Mouse (Mus musculus): ENCODE data around the gene Glud1. TPM values are rescaled to one million over a fixed set of nuclear protein-coding genes. Genes with fewer than 3 reads are reported as not detected.

Glud1 gene
- polyA plus RNA-seq, 1 experiment: 41.8 TPM

- Histone ChIP-seq H3K4me1 (ENCODE audit: control insufficient read depth, insufficient read depth, low read length) (no peaks in the 10 kb centered on the region), H3K4me3 (replicated peaks; ENCODE audit: control insufficient read depth, low read depth, low read length) (no peak overlapping the region), H3K27ac (ENCODE audit: control insufficient read depth, insufficient read depth, low read depth, low read length, poor library complexity) (no peak overlapping the region)
- TF ChIP-seq CTCF (IDR thresholded peaks at IDR 0.05; ENCODE audit: control insufficient read depth, insufficient read depth, low read length): no peak
- TF ChIP-seq POLR2A (IDR thresholded peaks at IDR 0.05; ENCODE audit: borderline replicate concordance, control insufficient read depth, low read depth, low read length): no peak
- 44% methylated on average over 2 of the region's 2 CpGs for WGBS
Measured at GRCm38 (mm10) chr14:34288396-34288795, 22.1 kb upstream of the Glud1 start.

DNA sequence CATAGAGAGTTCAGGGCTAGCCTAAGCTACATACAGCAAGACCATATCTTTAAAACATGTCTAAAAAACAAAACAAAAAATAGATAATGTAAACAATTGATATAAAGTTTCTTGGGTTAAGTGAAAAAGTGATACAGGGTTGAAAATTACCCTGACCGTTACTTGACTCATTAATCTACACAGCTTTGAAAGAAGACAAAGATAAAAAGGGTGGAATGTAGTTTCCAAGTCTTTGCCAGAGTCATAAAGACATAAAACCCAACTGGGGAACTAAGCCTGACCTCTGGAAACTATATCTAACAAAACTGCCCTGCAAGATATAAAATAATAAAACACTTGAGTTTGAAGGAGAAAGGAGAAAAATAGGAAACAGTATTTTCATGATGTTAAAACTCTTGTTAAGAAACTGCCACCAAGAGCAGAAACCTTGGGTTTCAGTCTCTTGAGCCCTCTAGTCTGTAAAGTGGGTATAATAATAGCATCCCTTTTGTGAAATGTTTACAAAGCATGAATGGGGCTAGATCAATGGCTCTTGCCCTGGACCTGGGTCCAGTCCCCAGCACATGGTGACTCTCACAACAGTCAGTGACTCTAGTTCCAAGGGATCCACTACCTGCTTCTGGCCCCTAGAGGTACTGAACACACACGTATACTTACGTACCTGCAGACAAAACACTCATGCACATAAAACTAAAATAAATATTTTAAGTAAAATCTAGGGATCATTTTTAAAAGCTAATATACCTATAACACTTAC is 21.1 kb upstream of the Glud1 start:
- H3K4me3 ChIP-seq (replicated peaks; ENCODE audit: control insufficient read depth, low read depth, low read length): no peak overlapping the region
- TF ChIP-seq POLR2A (IDR thresholded peaks at IDR 0.05; ENCODE audit: borderline replicate concordance, control insufficient read depth, low read depth, low read length) (no peak), CTCF (IDR thresholded peaks at IDR 0.05; ENCODE audit: control insufficient read depth, insufficient read depth, low read length) (no peak)
- H3K4me1 ChIP-seq (ENCODE audit: control insufficient read depth, insufficient read depth, low read length): no peaks in the 10 kb centered on the region
- H3K27ac ChIP-seq (ENCODE audit: control insufficient read depth, insufficient read depth, low read depth, low read length, poor library complexity): no peak overlapping the region
- WGBS: 88% methylated on average over 3 of the region's 3 CpGs

GRCm38 (mm10) chr14:34290229-34290628 is 20.3 kb upstream of the Glud1 start:
- Histone ChIP-seq H3K4me3 (replicated peaks; ENCODE audit: control insufficient read depth, low read depth, low read length) (no peak overlapping the region), H3K27ac (ENCODE audit: control insufficient read depth, insufficient read depth, low read depth, low read length, poor library complexity) (no peak overlapping the region), H3K4me1 (ENCODE audit: control insufficient read depth, insufficient read depth, low read length) (no peaks in the 10 kb centered on the region)
- TF ChIP-seq CTCF (IDR thresholded peaks at IDR 0.05; ENCODE audit: control insufficient read depth, insufficient read depth, low read length) (no peak), POLR2A (IDR thresholded peaks at IDR 0.05; ENCODE audit: borderline replicate concordance, control insufficient read depth, low read depth, low read length) (no peak)
- 55% methylated on average over 1 of the region's 1 CpGs for WGBS

GRCm38 (mm10) chr14:34293641-34294040 is 16.9 kb upstream of the Glud1 start:
- WGBS: 81% methylated on average over 3 of the region's 3 CpGs
- no peak overlapping the region for H3K27ac ChIP-seq (ENCODE audit: control insufficient read depth, insufficient read depth, low read depth, low read length, poor library complexity)
- no peak for TF ChIP-seq CTCF (IDR thresholded peaks at IDR 0.05; ENCODE audit: control insufficient read depth, insufficient read depth, low read length)
- TF ChIP-seq POLR2A (IDR thresholded peaks at IDR 0.05; ENCODE audit: borderline replicate concordance, control insufficient read depth, low read depth, low read length): no peak
- H3K4me1 ChIP-seq (ENCODE audit: control insufficient read depth, insufficient read depth, low read length): peaks cover 3% of the 10 kb centered on the region
- H3K4me3 ChIP-seq (replicated peaks; ENCODE audit: control insufficient read depth, low read depth, low read length): no peak overlapping the region

- TF ChIP-seq POLR2A (IDR thresholded peaks at IDR 0.05; ENCODE audit: borderline replicate concordance, control insufficient read depth, low read depth, low read length) (no peak), CTCF (IDR thresholded peaks at IDR 0.05; ENCODE audit: control insufficient read depth, insufficient read depth, low read length) (no peak)
- Histone ChIP-seq H3K4me1 (ENCODE audit: control insufficient read depth, insufficient read depth, low read length) (peaks cover 3% of the 10 kb centered on the region), H3K27ac (ENCODE audit: control insufficient read depth, insufficient read depth, low read depth, low read length, poor library complexity) (no peak overlapping the region), H3K4me3 (replicated peaks; ENCODE audit: control insufficient read depth, low read depth, low read length) (no peak overlapping the region)
- WGBS: 34% methylated on average over 7 of the region's 7 CpGs
Measured at GRCm38 (mm10) chr14:34296350-34296749, 14.2 kb upstream of the Glud1 start.

DNA sequence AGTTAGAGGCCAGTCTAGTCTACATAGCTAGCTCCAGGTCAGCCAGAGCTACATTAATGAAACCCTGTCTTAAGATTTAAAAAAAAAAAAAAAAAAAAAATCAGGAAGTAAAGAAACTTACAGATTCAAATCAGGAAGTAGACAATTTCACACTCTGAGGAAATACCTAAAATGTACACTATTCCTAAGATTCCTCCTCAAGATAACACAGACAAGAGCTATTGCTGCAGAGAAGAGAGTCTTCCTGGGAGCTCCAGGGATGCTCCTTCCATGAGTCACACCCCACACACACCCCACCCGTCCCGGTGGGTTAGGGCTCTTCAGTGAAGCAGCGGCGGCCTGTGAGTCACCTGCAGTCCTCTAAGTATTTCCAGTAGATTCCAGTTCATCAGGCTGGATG is 13.5 kb upstream of the Glud1 start:
- TF ChIP-seq CTCF (IDR thresholded peaks at IDR 0.05; ENCODE audit: control insufficient read depth, insufficient read depth, low read length) (no peak), POLR2A (IDR thresholded peaks at IDR 0.05; ENCODE audit: borderline replicate concordance, control insufficient read depth, low read depth, low read length) (no peak)
- 35% methylated on average over 4 of the region's 4 CpGs for WGBS
- no peak overlapping the region for H3K4me3 ChIP-seq (replicated peaks; ENCODE audit: control insufficient read depth, low read depth, low read length)
- peak overlapping the region; percentile 88 for H3K27ac ChIP-seq (ENCODE audit: control insufficient read depth, insufficient read depth, low read depth, low read length, poor library complexity)
- H3K4me1 ChIP-seq (ENCODE audit: control insufficient read depth, insufficient read depth, low read length): peaks cover 3% of the 10 kb centered on the region

GRCm38 (mm10) chr14:34297634-34298033 is 12.9 kb upstream of the Glud1 start:
- TF ChIP-seq CTCF (IDR thresholded peaks at IDR 0.05; ENCODE audit: control insufficient read depth, insufficient read depth, low read length) (no peak), POLR2A (IDR thresholded peaks at IDR 0.05; ENCODE audit: borderline replicate concordance, control insufficient read depth, low read depth, low read length) (no peak)
- 78% methylated on average over 2 of the region's 2 CpGs for whole genome bisulfite sequencing
- H3K4me3 ChIP-seq (replicated peaks; ENCODE audit: control insufficient read depth, low read depth, low read length): no peak overlapping the region
- no peak overlapping the region for H3K27ac ChIP-seq (ENCODE audit: control insufficient read depth, insufficient read depth, low read depth, low read length, poor library complexity)
- peaks cover 3% of the 10 kb centered on the region for H3K4me1 ChIP-seq (ENCODE audit: control insufficient read depth, insufficient read depth, low read length)

- TF ChIP-seq POLR2A (IDR thresholded peaks at IDR 0.05; ENCODE audit: borderline replicate concordance, control insufficient read depth, low read depth, low read length): no peak
- no peak overlapping the region for H3K4me3 ChIP-seq (replicated peaks; ENCODE audit: control insufficient read depth, low read depth, low read length)
- WGBS: 36% methylated on average over 11 of the region's 11 CpGs
- no peak overlapping the region for H3K27ac ChIP-seq (ENCODE audit: control insufficient read depth, insufficient read depth, low read depth, low read length, poor library complexity)
- peaks cover 3% of the 10 kb centered on the region for H3K4me1 ChIP-seq (ENCODE audit: control insufficient read depth, insufficient read depth, low read length)
Measured at GRCm38 (mm10) chr14:34298871-34299700, 11.4 kb upstream of the Glud1 start.

Measured in bone marrow, adult 2 months (tissue).